Comparison of ENCODE assay signal across 8 mouse cellular contexts in genomic region chr13:74061613-74062377, GRCm38 (mm10). TPM values are rescaled to one million over a fixed set of nuclear protein-coding genes. Genes with fewer than 3 reads are reported as not detected.
DNase-seq lines count a peak whose midpoint lies in the region; ATAC-seq and TF ChIP-seq lines count a peak whose summit lies in the region.

Gene Cep72, minus strand, starts transcription at chr13:74062299.

- WGBS in forebrain, embryonic 16.5 days: 3% methylated on average over 48 of the region's 48 CpGs
- 4% methylated on average over 48 of the region's 48 CpGs for WGBS in neural tube, embryonic 14.5 days

- H3K4me2 ChIP-seq in forebrain, embryonic 16.5 days (ENCODE audit: low read length): peak within 1 kb of the TSS; percentile 57
- peak within 1 kb of the TSS; percentile 49 for H3K4me2 ChIP-seq in neural tube, embryonic 14.5 days (ENCODE audit: low read depth, low read length)

- in situ Hi-C loops in ES-E14 (cut with MboI; ENCODE audit: low sequenced_read_pairs in 2 of 2, unreplicated experiment in 2 of 2): no loop called here

- no peaks in the 10 kb centered on the region for H3K27me3 ChIP-seq in forebrain, embryonic 16.5 days (replicated peaks; ENCODE audit: control insufficient read depth, insufficient read depth, low read length)
- no peaks in the 10 kb centered on the region for H3K27me3 ChIP-seq in neural tube, embryonic 14.5 days (ENCODE audit: control insufficient read depth, insufficient read depth, low read length)
- no peaks in the 10 kb centered on the region for H3K27me3 ChIP-seq in testis, adult 2 months (ENCODE audit: control insufficient read depth, insufficient read depth, low read length)

- peak within 1 kb of the TSS; percentile 96 to 100 for H3K4me3 ChIP-seq in ES-E14 (ENCODE audit: insufficient read depth in 1 of 2, low read depth in 1 of 2, low read length in 2 of 2, poor library complexity in 1 of 2, severe bottlenecking in 1 of 2)
- H3K4me3 ChIP-seq in forebrain, embryonic 16.5 days (replicated peaks; ENCODE audit: low read length): peak within 1 kb of the TSS; percentile 89
- peak within 1 kb of the TSS; percentile 81 for H3K4me3 ChIP-seq in neural tube, embryonic 14.5 days (ENCODE audit: low read depth, low read length)
- peak within 1 kb of the TSS; percentile 100 for H3K4me3 ChIP-seq in testis, adult 2 months (ENCODE audit: control insufficient read depth, low read depth, low read length)

- H3K27ac ChIP-seq in ES-E14 (ENCODE audit: insufficient read depth, low read depth, low read length, poor library complexity, severe bottlenecking): peak within 1 kb of the TSS; percentile 87; the same call in 1 of the 2 replicates
- H3K27ac ChIP-seq in forebrain, embryonic 16.5 days (ENCODE audit: low read length): peak within 1 kb of the TSS; percentile 62
- H3K27ac ChIP-seq in neural tube, embryonic 14.5 days (ENCODE audit: low read depth, low read length): peak within 1 kb of the TSS; percentile 60
- H3K27ac ChIP-seq in testis, adult 2 months (ENCODE audit: control insufficient read depth, insufficient read depth, low read depth, low read length): peak within 1 kb of the TSS; percentile 100

- no peaks in the 10 kb centered on the region for H3K4me1 ChIP-seq in ES-E14 (ENCODE audit: control insufficient read depth in 2 of 2, insufficient read depth in 2 of 2, low read length in 2 of 2, poor library complexity in 1 of 2)
- no peaks in the 10 kb centered on the region for H3K4me1 ChIP-seq in forebrain, embryonic 16.5 days (replicated peaks; ENCODE audit: control insufficient read depth, insufficient read depth, low read length)
- H3K4me1 ChIP-seq in neural tube, embryonic 14.5 days (ENCODE audit: control insufficient read depth, insufficient read depth, low read length): no peaks in the 10 kb centered on the region
- 0 out of 2 replicates have a peak, but pooled peaks cover 2% of the 10 kb centered on the region for H3K4me1 ChIP-seq in testis, adult 2 months (ENCODE audit: control insufficient read depth, insufficient read depth, low read length)

- intact Hi-C loops in heart, postnatal 25 days (cut with DNase I): loop anchor here (5.0 kb wide), 1 partner anchor 54 kb away; the partner anchor contains the start of gene Tppp

- H3K9me3 ChIP-seq in ES-E14 (ENCODE audit: control insufficient read depth, insufficient read depth, low read depth, low read length): no peaks in the 10 kb centered on the region
- H3K9me3 ChIP-seq in forebrain, embryonic 16.5 days (ENCODE audit: control insufficient read depth, low read length): no peaks in the 10 kb centered on the region
- H3K9me3 ChIP-seq in neural tube, embryonic 14.5 days (ENCODE audit: control insufficient read depth, low read length): no peaks in the 10 kb centered on the region

- H3K9ac ChIP-seq in ES-E14 (ENCODE audit: insufficient read depth, low read depth, low read length, poor library complexity, severe bottlenecking): peak within 1 kb of the TSS; percentile 100
- peak within 1 kb of the TSS; percentile 84 for H3K9ac ChIP-seq in forebrain, embryonic 16.5 days (replicated peaks; ENCODE audit: low read depth, low read length)
- H3K9ac ChIP-seq in neural tube, embryonic 14.5 days (replicated peaks; ENCODE audit: low read depth, low read length): peak within 1 kb of the TSS; percentile 73

- TF ChIP-seq POLR2A in testis, adult 2 months (IDR thresholded peaks at IDR 0.05; ENCODE audit: control insufficient read depth, low read depth, low read length): peak; percentile 93

- H3K36me3 ChIP-seq in ES-E14 (ENCODE audit: control insufficient read depth, insufficient read depth, low read length, poor library complexity, severe bottlenecking): peaks cover 7% of the 10 kb centered on the region
- H3K36me3 ChIP-seq in forebrain, embryonic 16.5 days (ENCODE audit: control insufficient read depth, insufficient read depth): 0 out of 2 replicates have a peak, but pooled peaks cover 6% of the 10 kb centered on the region
- H3K36me3 ChIP-seq in neural tube, embryonic 14.5 days (ENCODE audit: control insufficient read depth, insufficient read depth, low read length): no peaks in the 10 kb centered on the region; the same call in 1 of the 2 replicates
- H3K36me3 ChIP-seq in testis, adult 2 months (ENCODE audit: control insufficient read depth, insufficient read depth, low read length): no peaks in the 10 kb centered on the region; the same call in 1 of the 2 replicates

- DNase-seq in ES-E14 (ENCODE audit: low read depth, low spot score): peak; percentile 87
- peak; percentile 79 to 89 for DNase-seq in cerebellum, adult 18-20 months
- DNase-seq in heart, postnatal 25 days (ENCODE audit: low spot score): peak; percentile 75
- DNase-seq in layer of hippocampus, adult 11-12 months (ENCODE audit: low spot score): peak; percentile 86
- DNase-seq in lung, adult 18-20 months: peak; percentile 86 to 89

- ATAC-seq in forebrain, embryonic 16.5 days: peak; percentile 95
- ATAC-seq in neural tube, embryonic 14.5 days (ENCODE audit: low read depth): peak; percentile 98

- no peak for TF ChIP-seq CTCF in testis, adult 2 months (IDR thresholded peaks at IDR 0.05; ENCODE audit: control insufficient read depth, insufficient read depth, insufficient replicate concordance, low read depth, low read length)

TF ChIP-seq in ES-E14, 5 proteins besides CTCF, POLR2A, EP300 and RAD21:
- TF ChIP-seq ZC3H11A (IDR thresholded peaks at IDR 0.05; ENCODE audit: borderline replicate concordance, low read depth, low read length): no peak
- TF ChIP-seq ZNF384 (IDR thresholded peaks at IDR 0.05; ENCODE audit: low read depth, low read length): peak; percentile 35
- no peak for TF ChIP-seq CHD2 (IDR thresholded peaks at IDR 0.05; ENCODE audit: low read depth, low read length)

RNA-seq across cellular contexts. Expression of gene Cep72, which starts in this region (rescaled TPM):
- 7.6 and 10.0 TPM in 2 replicates for total RNA-seq in ES-E14 (2012; rRNA removed)
- polyA plus RNA-seq in forebrain, embryonic 16.5 days (2015; fragmentation: Nextera tagmentation; extraction: Ambion mirVana): 10.3 and 10.4 TPM in 2 replicates
- 1 to 10 TPM in 1 of 2 experiments, under 1 TPM in 1; 0.65 to 1.5 TPM for total RNA-seq in heart, postnatal 25 days (2021)
- 7.6 and 9.3 TPM in 2 replicates for polyA plus RNA-seq in neural tube, embryonic 14.5 days (2014; fragmentation: Nextera tagmentation; extraction: Ambion mirVana)
- 63.2 and 69.1 TPM in 2 replicates for polyA plus RNA-seq in testis, adult 2 months (2012; rRNA removed)

Comparison
In these comparisons a context has a peak if more than half of its experiments do, and no peak if none do; other contexts are left out.
1. Peak in every context shown above with its lines: DNase-seq, ATAC-seq, H3K4me3 ChIP-seq and H3K27ac ChIP-seq.